Mouse (Mus musculus) embryonic stem cell, embryonic (primary cell): Measurements from ENCODE around the gene Fut4.
"Not testable (repeated sequence)": the region's sequence is repeated elsewhere in the genome, so short reads cannot be mapped to it uniquely, and the experiment has no call there.

Experiments used
- CTCF ChIA-PET, 4 experiments: fragments of 300-600 bp in 2 of 4; fragments of 350-600 bp in 2 of 4; sonication (Branson Sonifier 250); formaldehyde crosslinking; loops; one replicate each; lab custom pipeline; 2022; ENCODE audit warnings: inconsistent platforms in 2 of 4; lab: Charles Lee
- POLR2A ChIA-PET, 4 experiments: fragments of 300-600 bp in 2 of 4; fragments of 350-600 bp in 2 of 4; sonication (Branson Sonifier 250); formaldehyde crosslinking; loops; one replicate each; lab custom pipeline; 2022; ENCODE audit warnings: antibody characterized with exemption in 4 of 4, inconsistent platforms in 1 of 4; lab: Charles Lee

The Fut4 gene

GRCm38 (mm10) chr9:14740151-14740924 is 11.9 kb downstream of the Fut4 start, which contains the start of gene Piwil4:
Gene Piwil4 (minus strand): TSS chr9:14740733.
- POLR2A ChIA-PET, result interaction anchor here in 1 of 4 experiments (0.6 to 1.2 kb wide), 2 partner anchors 9 to 440 kb away, joined by 3 to 5 read pairs; no protein-coding TSS in a partner anchor
- CTCF ChIA-PET, result no interaction called here

DNA sequence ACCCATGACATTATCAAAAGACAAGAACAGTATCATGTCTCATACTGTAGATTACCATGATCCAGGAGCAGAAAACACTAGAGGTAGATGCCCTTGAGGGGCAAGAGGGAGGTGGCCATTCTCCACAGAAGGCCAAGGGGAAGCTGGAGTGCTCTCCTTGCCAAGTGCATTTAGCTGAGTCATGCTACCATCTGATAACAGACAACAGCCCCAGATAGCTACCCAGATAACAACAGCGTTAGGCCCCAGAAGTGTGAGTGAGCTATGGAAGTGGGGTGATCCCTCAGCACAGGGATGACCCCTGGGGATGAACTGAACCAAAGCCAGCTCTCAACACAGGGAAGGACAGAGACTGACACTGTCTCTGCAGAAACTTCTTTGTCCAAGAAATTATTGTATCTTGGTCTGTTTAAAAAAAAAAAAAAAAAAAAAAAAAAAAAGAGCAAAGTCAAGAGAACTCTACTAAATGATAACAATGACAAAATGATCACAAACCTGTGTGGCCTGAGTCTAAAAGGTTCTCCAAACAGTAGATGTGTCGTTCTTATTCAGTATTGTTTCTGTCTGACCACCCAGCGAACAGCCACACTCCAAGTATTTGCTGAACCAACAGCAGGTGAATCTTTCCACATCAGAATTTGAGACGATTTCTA is 12.6 kb downstream of the Fut4 start:
- ChIA-PET POLR2A (interaction anchor here in 1 of 4 experiments (0.7 to 0.9 kb wide), 2 partner anchors 240 to 410 kb away, joined by 3 to 5 read pairs; partner anchors contain the start of gene Kdm4d), CTCF (interaction anchor here in 2 of 4 experiments (0.6 kb wide), 2 partner anchors 10 to 826 kb away, joined by 3 to 4 read pairs; no protein-coding TSS in a partner anchor)

GRCm38 (mm10) chr9:14730941-14731541 is 21.2 kb downstream of the Fut4 start:
- CTCF ChIA-PET, result interaction anchor here in 3 of 4 experiments (0.7 to 1.8 kb wide), 4 partner anchors 11 to 33 kb away, joined by 3 to 5 read pairs (median 4); no protein-coding TSS in a partner anchor
- POLR2A ChIA-PET, result interaction anchor here in 2 of 4 experiments (1.0 to 1.2 kb wide), 2 partner anchors 10 to 207 kb away, joined by 3 read pairs; no protein-coding TSS in a partner anchor

DNA sequence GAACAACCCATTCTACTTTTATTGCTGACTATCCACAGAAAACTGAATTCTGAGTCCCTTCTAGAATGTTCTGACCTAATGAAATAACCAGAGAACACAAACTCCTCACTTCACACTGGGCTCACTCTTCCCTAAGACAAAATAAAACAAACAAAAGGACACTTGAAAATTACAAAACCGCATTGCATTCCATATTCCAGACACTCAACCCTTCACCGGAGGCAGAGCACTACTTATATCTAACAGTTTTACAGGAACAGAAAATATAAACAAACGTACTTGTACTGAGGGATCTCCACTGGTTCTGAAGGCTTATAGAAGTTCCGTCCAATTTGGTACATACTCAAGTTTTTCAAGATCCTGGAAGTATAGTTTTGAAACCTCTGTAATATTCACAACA is 23.8 kb downstream of the Fut4 start:
- CTCF ChIA-PET, result no interaction called here

GRCm38 (mm10) chr9:14726629-14727028 is 25.6 kb downstream of the Fut4 start:
- POLR2A ChIA-PET, result no interaction called here
- CTCF ChIA-PET, result interaction anchor here in 1 of 4 experiments (0.8 kb wide), 1 partner anchor 28 kb away, joined by 3 read pairs; no protein-coding TSS in a partner anchor

More for the DNA sequence above, 23.8 kb downstream of the Fut4 start:
- POLR2A ChIA-PET, result no interaction called here

DNA sequence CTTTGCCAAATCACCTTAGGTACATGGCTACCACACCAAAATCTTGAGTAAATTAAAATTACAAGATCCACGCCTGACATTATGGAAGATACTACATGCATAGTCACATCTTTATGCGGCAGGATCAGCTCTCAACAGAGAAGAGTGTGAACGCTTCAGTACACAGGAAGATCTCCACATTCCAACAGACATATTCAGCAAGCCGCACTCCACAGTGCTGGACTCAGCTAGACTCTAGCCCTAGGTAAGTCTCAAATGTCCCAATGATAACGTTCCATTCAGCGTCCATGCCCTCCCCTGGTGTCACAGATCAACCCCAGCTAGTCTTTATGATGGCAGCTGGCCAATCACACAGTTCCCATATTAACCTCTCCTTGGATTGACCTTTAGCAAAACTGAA is 26.2 kb downstream of the Fut4 start:
- POLR2A ChIA-PET, result no interaction called here
- CTCF ChIA-PET, result interaction anchor here in 1 of 4 experiments (0.8 kb wide), 1 partner anchor 27 kb away, joined by 3 read pairs; no protein-coding TSS in a partner anchor

GRCm38 (mm10) chr9:14724755-14725420 is 27.3 kb downstream of the Fut4 start:
- ChIA-PET CTCF (no interaction called here), POLR2A (interaction anchor here in 1 of 4 experiments (0.6 kb wide), 1 partner anchor 295 kb away, joined by 6 read pairs; no protein-coding TSS in a partner anchor)

GRCm38 (mm10) chr9:14721610-14722009 is 30.6 kb downstream of the Fut4 start:
- CTCF ChIA-PET, result interaction anchor here in 1 of 4 experiments (1.2 kb wide), 1 partner anchor 11 kb away, joined by 3 read pairs; no protein-coding TSS in a partner anchor
- POLR2A ChIA-PET, result no interaction called here

GRCm38 (mm10) chr9:14720384-14720783 is 31.8 kb downstream of the Fut4 start:
- POLR2A ChIA-PET, result interaction anchor here in 1 of 4 experiments (0.5 kb wide), 1 partner anchor 474 kb away, joined by 3 read pairs; no protein-coding TSS in a partner anchor
- CTCF ChIA-PET, result no interaction called here

- POLR2A ChIA-PET, result interaction anchor here in 1 of 4 experiments (1.3 kb wide), 1 partner anchor 218 kb away, joined by 3 read pairs; the partner anchor contains the start of genes Cwc15 and Kdm4d
- CTCF ChIA-PET, result interaction anchor here in 2 of 4 experiments (0.6 to 1.5 kb wide), 2 partner anchors 46 to 264 kb away, joined by 4 read pairs; no protein-coding TSS in a partner anchor
These were observed 33.9 kb downstream of the Fut4 start for GRCm38 (mm10) chr9:14718332-14718691.

- ChIA-PET CTCF (interaction anchor here in 2 of 4 experiments (0.9 to 1.5 kb wide), 2 partner anchors 19 to 46 kb away, joined by 3 to 4 read pairs; no protein-coding TSS in a partner anchor), POLR2A (interaction anchor here in 1 of 4 experiments (1.3 kb wide), 1 partner anchor 217 kb away, joined by 3 read pairs; the partner anchor contains the start of genes Cwc15 and Kdm4d)
These were observed 34.4 kb downstream of the Fut4 start for GRCm38 (mm10) chr9:14717689-14718331.

- POLR2A ChIA-PET, result no interaction called here
- CTCF ChIA-PET, result interaction anchor here in 1 of 4 experiments (0.9 kb wide), 1 partner anchor 16 kb away, joined by 8 read pairs; no protein-coding TSS in a partner anchor
These were observed 36.9 kb downstream of the Fut4 start for GRCm38 (mm10) chr9:14715258-14715657.

DNA sequence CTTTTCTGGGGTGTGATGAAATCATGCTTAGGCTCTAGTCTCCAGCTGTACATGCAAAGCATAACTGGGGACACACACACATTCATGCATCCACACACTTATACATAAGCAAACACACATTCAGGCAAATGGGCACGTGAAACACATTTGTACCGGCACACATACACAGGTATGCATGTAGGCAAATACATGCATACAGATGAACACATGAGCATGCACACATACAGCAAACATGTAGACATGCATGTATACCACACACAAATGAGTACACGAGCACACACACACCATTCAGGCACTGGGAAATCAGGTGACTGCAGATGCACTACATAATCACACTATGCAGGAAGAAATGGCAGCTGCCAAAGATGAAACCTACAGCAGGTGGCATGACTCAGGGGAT is 41.3 kb downstream of the Fut4 start:
- POLR2A ChIA-PET, result no interaction called here
- CTCF ChIA-PET, result interaction anchor here in 3 of 4 experiments (0.5 to 2.1 kb wide), 4 partner anchors 11 to 1491 kb away, joined by 3 to 7 read pairs (median 4); no protein-coding TSS in a partner anchor

DNA sequence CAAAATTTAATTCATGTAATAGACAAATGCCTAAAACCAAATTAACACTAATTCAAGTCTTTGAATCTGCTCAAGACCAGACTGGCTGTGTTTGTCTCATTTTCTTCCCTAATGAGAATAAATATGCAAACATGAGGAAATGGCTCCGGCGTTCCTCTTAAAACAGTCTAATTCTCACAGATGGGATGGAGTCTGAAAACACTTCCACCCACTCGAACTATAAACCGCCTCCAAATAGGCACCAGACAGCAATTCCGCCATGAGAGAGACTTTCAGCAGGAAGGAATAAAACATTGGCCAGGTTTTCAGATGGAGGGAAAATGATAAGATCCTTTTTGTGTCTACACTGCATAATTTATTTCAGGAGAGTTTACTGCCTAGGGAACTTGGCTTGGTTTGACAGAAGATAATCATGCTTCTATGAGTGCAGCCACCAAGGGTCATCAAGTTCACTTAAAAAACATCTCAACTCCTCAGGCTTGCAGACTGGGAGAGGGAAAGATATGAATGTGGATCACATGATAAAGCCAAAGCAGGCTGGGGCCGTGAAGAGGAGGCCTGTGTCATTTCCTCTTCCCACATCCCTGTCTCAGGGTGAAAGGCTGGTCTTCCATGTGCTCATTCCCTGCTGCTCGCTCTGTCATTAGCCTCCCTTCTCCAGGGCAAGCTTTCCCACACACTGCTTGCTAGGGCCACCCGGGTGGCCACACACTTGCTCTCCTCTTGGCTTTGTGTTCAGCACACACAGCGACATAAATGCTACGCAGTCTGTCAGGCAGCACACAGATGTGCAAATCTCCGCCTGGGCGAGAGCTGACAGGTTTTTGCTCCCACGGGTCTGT is 46.7 kb downstream of the Fut4 start:
- ChIA-PET POLR2A (interaction anchor here in 1 of 4 experiments (0.5 kb wide), 1 partner anchor 955 kb away, joined by 3 read pairs; no protein-coding TSS in a partner anchor), CTCF (interaction anchor here in 2 of 4 experiments (0.5 to 1.2 kb wide), 2 partner anchors 59 to 989 kb away, joined by 3 read pairs; no protein-coding TSS in a partner anchor)

GRCm38 (mm10) chr9:14700795-14701194 is 51.4 kb downstream of the Fut4 start:
- POLR2A ChIA-PET, CTCF ChIA-PET: not testable (repeated sequence)

DNA sequence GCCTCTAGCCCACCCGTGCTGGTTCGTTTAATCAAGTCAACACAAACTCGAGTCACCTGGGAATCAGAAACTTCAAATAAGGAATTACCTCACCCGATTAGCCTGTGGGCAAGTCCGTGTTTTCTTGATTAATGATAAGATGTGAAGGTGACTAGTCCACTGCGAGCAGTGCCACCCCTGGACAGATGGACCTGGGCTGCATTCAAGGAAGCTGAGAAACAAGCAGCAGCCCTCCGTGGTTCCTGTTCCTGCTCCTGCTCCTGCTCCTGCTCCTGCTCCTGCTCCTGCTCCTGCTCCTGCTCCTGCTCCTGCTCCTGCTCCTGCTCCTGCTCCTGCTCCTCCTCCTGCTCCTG is 52.9 kb downstream of the Fut4 start:
- CTCF ChIA-PET, result interaction anchor here (0.6 to 3.8 kb wide), 107 partner anchors 8 to 810 kb away, joined by 3 to 76 read pairs (median 5); partner anchors contain the start of genes Cwc15 (in 4 of the 4), Kdm4d (in 4 of the 4) and Amotl1 (in 1 of the 4)
- POLR2A ChIA-PET, result interaction anchor here in 3 of 4 experiments (0.7 to 3.3 kb wide), 10 partner anchors 10 to 351 kb away, joined by 3 to 23 read pairs (median 4); partner anchors contain the start of genes Cwc15 (in 3 of the 3) and Kdm4d (in 3 of the 3)
